Mouse (Mus musculus): ENCODE data around the gene Slc9a8. TPM values are rescaled to one million over a fixed set of nuclear protein-coding genes. Genes with fewer than 3 reads are reported as not detected.

Slc9a8 gene
- polyA plus RNA-seq (2015; fragmentation: Nextera tagmentation; extraction: Ambion mirVana), result 7.5 and 9.3 TPM in 2 replicates

DNA sequence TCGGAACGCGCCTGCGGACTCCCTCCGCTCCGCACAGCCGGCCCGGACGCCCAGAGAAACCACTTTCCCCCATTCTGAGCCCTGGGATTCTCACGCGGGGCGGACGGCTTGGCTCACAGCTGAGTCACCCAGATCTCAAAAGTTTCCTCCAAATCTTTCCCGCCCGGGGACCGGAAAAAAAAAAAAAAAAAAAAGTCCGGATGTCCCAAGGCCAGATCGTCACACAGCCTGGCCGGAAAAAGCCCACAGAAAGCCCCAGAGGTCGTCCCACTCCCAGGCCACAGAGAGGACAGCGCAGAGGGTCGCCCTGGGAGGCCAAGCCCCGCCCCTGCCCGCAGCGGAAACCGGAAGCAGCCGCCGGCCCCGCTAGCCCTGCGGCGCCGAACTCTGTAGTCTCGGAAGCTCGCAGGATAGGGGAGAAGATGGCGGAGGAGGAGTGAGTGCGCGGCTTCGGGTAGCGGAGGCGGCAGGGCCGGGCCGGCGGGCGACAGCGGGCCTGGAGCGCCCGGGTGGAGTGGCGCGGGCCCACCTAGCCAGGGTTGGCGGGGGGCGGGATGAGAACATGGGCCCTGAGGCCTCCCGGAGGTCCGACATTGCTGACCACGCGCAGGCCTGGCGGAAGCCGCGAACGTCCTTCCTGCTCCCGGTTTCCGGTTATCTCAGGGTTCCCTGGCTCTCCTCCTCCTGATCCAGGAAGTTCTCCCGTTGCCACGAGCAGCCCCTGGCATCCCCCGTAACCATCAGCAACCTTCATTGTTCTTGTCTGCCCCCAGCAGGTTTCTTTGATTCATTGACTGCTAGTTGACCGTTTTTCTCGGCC is at the start of gene Slc9a8:
Gene Slc9a8 (plus strand): TSS at position 383 of the 820 bp plus-strand sequence.
- Histone ChIP-seq H3K27ac (ENCODE audit: low read depth) (peak within 1 kb of the TSS; percentile 97), H3K27me3 (ENCODE audit: insufficient read depth, low read length) (no peaks in the 10 kb centered on the region), H3K4me1 (ENCODE audit: insufficient read depth) (peaks cover 28% of the 10 kb centered on the region), H3K4me2 (ENCODE audit: low read depth, low read length) (peak within 1 kb of the TSS; percentile 67), H3K4me3 (ENCODE audit: low read depth, low read length) (peak within 1 kb of the TSS; percentile 90), H3K36me3 (replicated peaks; ENCODE audit: insufficient read depth, low read length) (peaks cover 28% of the 10 kb centered on the region), H3K9ac (replicated peaks) (peak within 1 kb of the TSS; percentile 95), H3K9me3 (ENCODE audit: low read length) (0 out of 2 replicates have a peak, but pooled peaks cover 3% of the 10 kb centered on the region)
- under 1% methylated on average over 59 of the region's 66 CpGs for WGBS (ENCODE audit: insufficient replicate concordance)
- TF ChIP-seq EP300 (IDR thresholded peaks at IDR 0.05; ENCODE audit: low read depth) (peak; percentile 74; the same call in 1 of the 2 replicates), CTCF (IDR thresholded peaks at IDR 0.05; ENCODE audit: low read depth) (peak; percentile 42)
- ATAC-seq (peak; percentile 96), DNase-seq (peak; percentile 96)

DNA sequence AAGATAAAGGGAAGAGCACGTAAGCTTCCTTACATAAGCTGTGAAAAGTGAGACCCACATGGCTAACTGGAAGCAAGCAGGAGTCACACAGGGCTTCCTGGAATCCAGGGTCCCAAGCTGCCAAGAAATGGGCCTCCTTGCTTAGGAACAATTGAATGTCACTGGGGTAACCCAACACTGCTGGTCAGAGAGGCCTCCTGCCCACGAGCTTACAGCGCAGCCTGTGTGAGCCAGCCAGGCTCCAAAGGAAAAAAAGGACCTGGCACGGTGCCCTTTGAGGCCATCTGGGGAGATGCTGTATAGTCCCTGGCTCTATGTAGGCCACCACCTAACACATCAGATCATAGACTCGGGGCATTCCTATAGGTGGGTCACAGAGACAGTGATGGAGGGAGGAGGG is 48.2 kb upstream of the Slc9a8 start:
- H3K9ac ChIP-seq (replicated peaks), result no peak overlapping the region
- TF ChIP-seq EP300 (IDR thresholded peaks at IDR 0.05; ENCODE audit: low read depth) (no peak), CTCF (IDR thresholded peaks at IDR 0.05; ENCODE audit: low read depth) (no peak)
- no peak overlapping the region for H3K4me3 ChIP-seq (ENCODE audit: low read depth, low read length)
- H3K4me2 ChIP-seq (ENCODE audit: low read depth, low read length), result no peak overlapping the region
- H3K4me1 ChIP-seq (ENCODE audit: insufficient read depth), result peaks cover 17% of the 10 kb centered on the region
- no peaks in the 10 kb centered on the region for H3K9me3 ChIP-seq (ENCODE audit: low read length)
- WGBS (ENCODE audit: insufficient replicate concordance), result 66% methylated on average over 5 of the region's 5 CpGs
- no peaks in the 10 kb centered on the region for H3K36me3 ChIP-seq (replicated peaks; ENCODE audit: insufficient read depth, low read length)
- H3K27me3 ChIP-seq (ENCODE audit: insufficient read depth, low read length), result no peaks in the 10 kb centered on the region
- DNase-seq, result no peak
- no peak overlapping the region for H3K27ac ChIP-seq (ENCODE audit: low read depth)
- ATAC-seq, result no peak

DNA sequence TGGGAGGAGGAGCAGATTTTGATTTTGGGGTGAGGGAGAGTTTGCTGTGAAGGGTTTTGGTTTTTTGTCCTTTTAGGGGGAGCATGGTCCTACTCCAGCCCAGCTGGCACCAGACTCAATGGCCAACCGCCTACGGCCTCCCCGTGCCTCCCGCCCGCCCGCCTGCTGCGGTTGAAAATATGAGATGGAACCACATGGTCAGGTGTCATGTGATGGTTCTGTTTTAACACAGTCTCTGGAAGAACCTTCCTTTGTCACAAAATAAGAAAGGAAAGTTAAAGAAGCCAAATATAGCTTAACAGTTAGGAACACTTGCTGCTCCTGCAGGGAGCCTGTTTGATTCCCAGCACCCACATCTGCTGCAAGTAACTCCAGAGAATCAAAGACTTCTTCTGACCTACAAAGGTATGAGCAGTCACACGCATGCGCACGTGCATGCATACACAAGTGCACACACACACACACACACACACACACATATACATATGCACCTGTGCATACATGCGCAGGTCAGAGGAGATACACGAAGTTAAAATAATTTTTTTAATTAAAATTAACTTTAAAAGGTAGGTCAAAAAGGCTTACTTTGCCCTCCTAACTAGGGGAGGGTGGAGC is 47.2 kb upstream of the Slc9a8 start:
- Histone ChIP-seq H3K9ac (replicated peaks) (no peak overlapping the region), H3K27ac (ENCODE audit: low read depth) (no peak overlapping the region), H3K4me1 (ENCODE audit: insufficient read depth) (peaks cover 17% of the 10 kb centered on the region), H3K27me3 (ENCODE audit: insufficient read depth, low read length) (no peaks in the 10 kb centered on the region), H3K9me3 (ENCODE audit: low read length) (no peaks in the 10 kb centered on the region), H3K4me2 (ENCODE audit: low read depth, low read length) (no peak overlapping the region), H3K36me3 (replicated peaks; ENCODE audit: insufficient read depth, low read length) (no peaks in the 10 kb centered on the region), H3K4me3 (ENCODE audit: low read depth, low read length) (no peak overlapping the region)
- no peak for TF ChIP-seq CTCF (IDR thresholded peaks at IDR 0.05; ENCODE audit: low read depth)
- no peak for TF ChIP-seq EP300 (IDR thresholded peaks at IDR 0.05; ENCODE audit: low read depth)
- 88% methylated on average over 12 of the region's 12 CpGs for WGBS (ENCODE audit: insufficient replicate concordance)
- DNase-seq (no peak), ATAC-seq (no peak)

DNA sequence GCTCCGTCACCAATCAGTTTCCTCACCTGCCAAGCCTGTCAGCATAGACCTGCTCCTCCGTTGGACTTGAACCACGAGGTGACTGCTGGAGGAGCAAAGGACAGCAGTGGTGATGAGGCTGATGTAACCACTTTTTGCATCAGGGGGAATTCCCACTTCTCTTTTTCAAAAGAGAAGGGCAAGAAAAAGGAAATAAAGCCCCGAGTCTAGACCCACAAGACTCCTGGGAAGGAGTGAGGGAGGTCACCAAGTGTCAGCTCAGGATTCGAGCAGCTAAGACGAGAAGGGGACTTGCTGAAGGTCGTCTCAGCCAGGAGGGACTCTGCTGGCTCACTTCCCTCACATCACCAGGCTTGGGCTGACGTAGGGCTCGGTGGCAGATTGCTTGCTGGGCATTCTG is 46.4 kb upstream of the Slc9a8 start:
- no peak overlapping the region for H3K4me2 ChIP-seq (ENCODE audit: low read depth, low read length)
- peak; percentile 46 for ATAC-seq
- no peak for TF ChIP-seq EP300 (IDR thresholded peaks at IDR 0.05; ENCODE audit: low read depth)
- TF ChIP-seq CTCF (IDR thresholded peaks at IDR 0.05; ENCODE audit: low read depth), result no peak
- no peak overlapping the region for H3K27ac ChIP-seq (ENCODE audit: low read depth)
- H3K27me3 ChIP-seq (ENCODE audit: insufficient read depth, low read length), result no peaks in the 10 kb centered on the region
- no peak overlapping the region for H3K9ac ChIP-seq (replicated peaks)
- H3K36me3 ChIP-seq (replicated peaks; ENCODE audit: insufficient read depth, low read length), result no peaks in the 10 kb centered on the region
- H3K9me3 ChIP-seq (ENCODE audit: low read length), result no peaks in the 10 kb centered on the region
- peaks cover 19% of the 10 kb centered on the region for H3K4me1 ChIP-seq (ENCODE audit: insufficient read depth)
- H3K4me3 ChIP-seq (ENCODE audit: low read depth, low read length), result no peak overlapping the region
- WGBS (ENCODE audit: insufficient replicate concordance), result 27% methylated on average over 9 of the region's 9 CpGs
- DNase-seq, result no peak

DNA sequence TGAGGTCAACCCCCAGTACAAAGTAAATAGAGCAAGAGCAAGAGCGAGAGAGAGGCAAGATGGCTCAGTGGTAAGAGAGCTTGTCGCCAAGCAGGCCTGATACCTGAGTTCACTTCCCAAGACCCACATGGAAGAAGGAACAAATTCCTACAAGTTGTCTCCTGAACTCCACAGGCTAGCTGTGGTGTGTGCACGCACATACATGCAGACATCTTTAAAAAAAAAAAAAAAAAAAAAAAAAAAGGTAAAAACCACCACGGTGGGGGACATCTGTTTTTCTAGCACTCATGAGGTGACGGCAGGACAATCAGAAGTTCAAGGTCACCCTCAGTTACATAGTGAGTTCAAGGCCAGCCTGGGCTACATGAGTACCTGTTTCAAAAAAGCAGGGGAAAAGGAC is 45.8 kb upstream of the Slc9a8 start:
- no peak for ATAC-seq
- 73% methylated on average over 5 of the region's 5 CpGs for WGBS (ENCODE audit: insufficient replicate concordance)
- H3K9me3 ChIP-seq (ENCODE audit: low read length), result no peaks in the 10 kb centered on the region

DNA sequence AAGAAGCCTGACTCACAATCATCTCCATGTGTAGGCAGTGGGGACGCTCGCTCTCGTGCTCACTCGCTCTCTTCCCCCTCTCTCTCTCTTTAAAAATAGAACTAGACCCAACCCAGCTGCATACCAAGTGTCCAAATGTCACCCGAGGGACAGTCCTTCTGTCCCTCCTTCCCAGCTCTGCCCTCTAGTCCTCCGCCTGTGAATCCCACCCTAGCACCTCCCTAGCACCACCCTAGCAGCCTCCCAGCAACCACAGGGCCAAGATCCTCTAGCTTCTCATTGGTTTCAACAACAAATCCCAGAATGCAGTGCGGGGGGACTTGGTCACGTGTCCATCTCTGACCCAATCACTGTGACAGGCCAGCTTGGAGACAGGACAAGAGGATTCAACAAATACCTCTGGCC is 45.4 kb upstream of the Slc9a8 start:
- TF ChIP-seq CTCF (IDR thresholded peaks at IDR 0.05; ENCODE audit: low read depth), result no peak
- no peak for TF ChIP-seq EP300 (IDR thresholded peaks at IDR 0.05; ENCODE audit: low read depth)
- Histone ChIP-seq H3K9ac (replicated peaks) (no peak overlapping the region), H3K4me2 (ENCODE audit: low read depth, low read length) (no peak overlapping the region), H3K4me3 (ENCODE audit: low read depth, low read length) (no peak overlapping the region), H3K9me3 (ENCODE audit: low read length) (no peaks in the 10 kb centered on the region), H3K27me3 (ENCODE audit: insufficient read depth, low read length) (no peaks in the 10 kb centered on the region), H3K4me1 (ENCODE audit: insufficient read depth) (peaks cover 30% of the 10 kb centered on the region), H3K36me3 (replicated peaks; ENCODE audit: insufficient read depth, low read length) (no peaks in the 10 kb centered on the region), H3K27ac (ENCODE audit: low read depth) (no peak overlapping the region)
- WGBS (ENCODE audit: insufficient replicate concordance), result 66% methylated on average over 8 of the region's 8 CpGs
- ATAC-seq, result no peak
- no peak for DNase-seq

More for the DNA sequence above, 45.8 kb upstream of the Slc9a8 start:
- TF ChIP-seq EP300 (IDR thresholded peaks at IDR 0.05; ENCODE audit: low read depth) (no peak), CTCF (IDR thresholded peaks at IDR 0.05; ENCODE audit: low read depth) (no peak)
- H3K4me1 ChIP-seq (ENCODE audit: insufficient read depth), result peaks cover 25% of the 10 kb centered on the region
- H3K27ac ChIP-seq (ENCODE audit: low read depth), result no peak overlapping the region
- no peak for DNase-seq
- no peak overlapping the region for H3K9ac ChIP-seq (replicated peaks)
- no peaks in the 10 kb centered on the region for H3K36me3 ChIP-seq (replicated peaks; ENCODE audit: insufficient read depth, low read length)
- no peak overlapping the region for H3K4me3 ChIP-seq (ENCODE audit: low read depth, low read length)
- no peak overlapping the region for H3K4me2 ChIP-seq (ENCODE audit: low read depth, low read length)
- H3K27me3 ChIP-seq (ENCODE audit: insufficient read depth, low read length), result no peaks in the 10 kb centered on the region

All from liver, postnatal 0 days (tissue).